Mouse (Mus musculus): ENCODE measurements around the gene R3hdml. TPM values are rescaled to one million over a fixed set of nuclear protein-coding genes. Genes with fewer than 3 reads are reported as not detected.

Gene R3hdml
- polyA plus RNA-seq, 1 experiment: not detected

DNA sequence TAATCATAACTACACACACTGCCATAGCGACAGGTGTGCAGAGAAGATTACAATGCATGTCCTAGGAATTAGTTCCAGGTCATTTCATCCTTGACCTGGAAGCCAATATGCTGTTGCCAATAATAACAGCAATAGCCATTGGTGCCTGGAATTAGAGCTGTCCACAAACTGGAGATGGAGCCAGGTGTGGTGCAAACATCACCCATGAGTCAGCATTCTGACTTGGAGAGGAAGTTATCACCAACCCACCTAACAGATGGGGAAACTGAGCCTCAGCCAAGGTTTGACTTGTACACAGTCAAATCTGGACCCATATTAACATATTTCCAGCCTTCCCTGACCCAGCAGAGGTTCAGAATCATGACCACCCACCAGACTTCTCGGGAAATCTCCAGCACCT, 46.3 kb downstream of the R3hdml start:
- DNase-seq (ENCODE audit: low read depth): no peak

DNA sequence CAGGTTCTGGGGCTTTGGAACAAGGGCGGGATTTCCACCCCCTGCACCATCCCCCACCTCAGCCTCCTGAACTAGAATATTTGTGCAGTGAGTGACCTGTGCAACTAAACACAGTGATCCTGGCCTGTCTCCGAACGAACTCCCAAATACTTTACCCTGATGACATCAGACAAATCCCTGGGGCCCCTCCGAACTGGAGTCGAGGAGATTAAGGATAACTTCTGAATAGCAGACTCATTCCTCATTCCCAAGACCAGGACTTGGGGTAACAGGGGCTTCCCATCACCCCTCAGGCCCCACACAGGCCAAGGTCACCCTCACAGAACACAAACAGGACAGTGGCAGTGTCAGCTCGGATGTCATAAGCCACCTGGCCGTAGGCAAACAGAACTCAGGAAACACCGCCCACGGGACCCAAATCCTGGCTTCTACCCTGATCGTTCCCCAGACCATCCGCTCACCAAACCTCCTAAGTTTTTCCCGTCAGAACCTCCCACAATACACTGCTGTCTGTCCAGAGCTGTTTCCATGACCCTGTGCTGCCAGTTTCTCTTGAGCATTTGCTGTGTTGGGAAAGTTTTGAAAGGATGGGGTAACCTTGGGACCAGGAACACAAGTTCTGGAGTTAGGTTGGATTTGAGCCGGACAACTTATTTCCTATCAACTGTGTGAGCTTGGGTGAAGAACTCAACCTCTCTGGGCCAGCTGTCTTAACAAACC, 47.4 kb downstream of the R3hdml start:
- DNase-seq (ENCODE audit: low read depth): no peak

- no peak for DNase-seq (ENCODE audit: low read depth)
Measured at GRCm38 (mm10) chr2:163540231-163541117, 48.4 kb downstream of the R3hdml start.

- no peak for DNase-seq (ENCODE audit: low read depth)
Measured at GRCm38 (mm10) chr2:163541568-163542182, 49.6 kb downstream of the R3hdml start.

DNA sequence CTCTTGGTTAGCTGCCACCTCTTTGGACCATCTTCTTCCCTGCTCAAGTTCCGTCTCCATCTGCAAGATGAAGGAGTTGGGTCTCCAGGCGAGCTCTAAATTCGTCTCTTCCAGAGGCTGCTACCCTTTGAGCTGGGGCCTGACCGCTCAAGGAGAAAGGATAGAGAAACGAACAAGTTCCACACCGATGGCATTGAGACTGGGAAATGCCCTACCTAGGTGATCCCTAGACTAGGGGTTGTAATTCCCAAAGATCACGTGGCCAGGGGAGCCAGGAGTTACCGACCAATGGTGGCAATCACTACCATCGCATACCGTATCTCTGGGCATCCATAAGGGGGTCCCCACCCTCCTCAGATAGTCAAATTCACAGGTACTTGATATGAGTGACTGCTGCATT, 50.6 kb downstream of the R3hdml start:
- no peak for DNase-seq (ENCODE audit: low read depth)

DNA sequence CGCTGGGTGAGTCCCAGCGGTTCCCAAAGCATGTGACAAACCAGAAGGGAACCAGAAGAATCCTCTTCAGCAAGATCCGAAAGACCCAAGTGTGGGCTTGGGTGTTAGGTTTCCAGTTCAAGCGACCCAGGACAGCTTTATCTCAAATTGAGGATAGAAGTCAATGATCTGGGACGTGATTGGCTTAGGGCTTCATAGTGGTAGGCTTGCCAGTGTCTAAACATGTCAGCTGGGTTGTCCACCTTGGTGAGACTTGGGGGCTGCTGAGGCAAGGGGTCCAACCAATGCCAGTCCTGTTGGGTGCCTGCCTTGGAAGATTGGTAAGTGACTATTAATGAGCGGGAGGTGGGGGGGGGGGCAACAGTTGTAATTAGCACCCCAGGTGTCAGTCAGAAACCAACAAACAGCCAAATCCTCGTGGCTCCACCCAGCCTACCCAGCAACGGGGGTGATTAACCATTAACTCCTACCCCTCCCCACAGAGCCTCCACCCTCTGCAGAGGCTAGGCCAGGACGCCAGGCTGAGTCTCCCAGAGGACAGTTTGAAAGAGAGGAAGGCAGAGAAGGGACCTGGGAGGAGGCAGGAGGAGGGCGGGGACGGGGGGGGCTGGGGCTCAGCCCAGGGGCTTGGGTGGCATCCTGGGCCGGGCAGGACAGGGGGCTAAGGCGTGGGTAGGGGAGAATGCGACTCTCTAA, 54.7 kb downstream of the R3hdml start:
- no peak for DNase-seq (ENCODE audit: low read depth)

GRCm38 (mm10) chr2:163548822-163549221, 56.7 kb downstream of the R3hdml start:
- DNase-seq (ENCODE audit: low read depth): no peak

DNA sequence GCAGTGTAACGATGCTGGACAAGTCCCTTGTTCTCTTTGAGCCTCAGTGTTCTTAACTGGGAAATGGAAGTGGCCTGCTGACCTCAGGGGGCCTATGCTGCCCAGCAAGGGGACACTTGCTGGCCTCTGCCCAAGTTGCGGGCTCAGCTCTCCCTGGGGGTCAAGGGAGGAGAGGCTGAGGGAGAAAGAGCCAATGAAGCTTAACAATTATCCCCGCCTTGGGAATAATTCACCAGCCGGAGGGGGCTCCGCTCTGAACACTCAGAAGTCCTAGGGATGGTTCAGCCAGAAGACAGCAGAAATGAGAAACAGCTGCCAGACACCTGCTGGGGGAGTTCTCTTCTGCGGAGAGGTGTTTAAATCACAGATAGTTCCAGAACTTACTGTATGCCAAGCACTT, 57.7 kb downstream of the R3hdml start:
- no peak for DNase-seq (ENCODE audit: low read depth)

Other genes starting within 250 kb of the R3hdml start
- 15.5 and 16.3 TPM in 2 replicates for gene Jph2, start 94.3 kb upstream of the R3hdml start, polyA plus RNA-seq (2012; rRNA removed)
- 25.0 and 25.5 TPM in 2 replicates for gene Oser1, start 67.6 kb upstream of the R3hdml start, polyA plus RNA-seq (2012; rRNA removed)
- gene Gdap1l1, start 53.8 kb upstream of the R3hdml start, polyA plus RNA-seq (2012; rRNA removed): 0.55 and 1.3 TPM in 2 replicates
- gene Fitm2, start 19.7 kb upstream of the R3hdml start, polyA plus RNA-seq (2012; rRNA removed): 41.0 and 44.1 TPM in 2 replicates
- gene Hnf4a, start 14.5 kb downstream of the R3hdml start, polyA plus RNA-seq (2012; rRNA removed): 2.2 and 4.5 TPM in 2 replicates
- gene Ttpal, start 110.0 kb downstream of the R3hdml start, polyA plus RNA-seq (2012; rRNA removed): 15.4 and 16.5 TPM in 2 replicates
- 605 and 667 TPM in 2 replicates for gene Serinc3, start 152.8 kb downstream of the R3hdml start, polyA plus RNA-seq (2012; rRNA removed)
- gene Pkig, start 166.1 kb downstream of the R3hdml start, polyA plus RNA-seq (2012; rRNA removed): 79.3 and 88.5 TPM in 2 replicates